Mouse (Mus musculus) skeletal muscle tissue, adult 2 months (tissue): ENCODE measurements at regions not wholly inside any gene's neighbourhood (a gene's known extent, or its start where the extent isn't known, plus 50 kb on each side); places are given as distances from the start of the nearest gene placed in this dataset.

ENCODE experiments used
- DNase-seq: peaks from one replicate; pipeline ENCODE4 v3.0.0-alpha.2; 2012; ENCODE audit warnings: low read depth, low spot score

GRCm38 (mm10) chr16:24215353-24215752 is 178.0 kb upstream of the Lpp start:
- DNase-seq, result no peak

GRCm38 (mm10) chr16:24213577-24213976 is 179.7 kb upstream of the Lpp start:
- DNase-seq, result no peak

- no peak for DNase-seq
These were observed 180.6 kb upstream of the Lpp start for GRCm38 (mm10) chr16:24212702-24213101.

GRCm38 (mm10) chr16:24211588-24211987 is 181.7 kb upstream of the Lpp start:
- DNase-seq, result no peak

GRCm38 (mm10) chr16:24208876-24209275 is 184.4 kb upstream of the Lpp start:
- no peak for DNase-seq

- no peak for DNase-seq
These were observed 185.2 kb upstream of the Lpp start for GRCm38 (mm10) chr16:24208118-24208517.

- no peak for DNase-seq
These were observed 186.3 kb upstream of the Lpp start for GRCm38 (mm10) chr16:24207056-24207455.

GRCm38 (mm10) chr16:24206461-24206861 is 186.8 kb upstream of the Lpp start:
- DNase-seq, result no peak

GRCm38 (mm10) chr16:24205594-24205993 is 187.7 kb upstream of the Lpp start:
- peak; percentile 78 for DNase-seq

GRCm38 (mm10) chr16:24204064-24204730 is 189.1 kb upstream of the Lpp start:
- no peak for DNase-seq

- no peak for DNase-seq
These were observed 190.7 kb upstream of the Lpp start for GRCm38 (mm10) chr16:24202653-24203052.

GRCm38 (mm10) chr16:24201455-24201854 is 191.9 kb upstream of the Lpp start:
- no peak for DNase-seq

GRCm38 (mm10) chr16:24200200-24200599 is 193.1 kb upstream of the Lpp start:
- DNase-seq, result no peak

GRCm38 (mm10) chr16:24199408-24200167 is 193.7 kb upstream of the Lpp start:
- DNase-seq, result peak; percentile 47

GRCm38 (mm10) chr16:24198291-24198690 is 195.0 kb upstream of the Lpp start:
- DNase-seq, result no peak

- DNase-seq, result no peak
These were observed 195.7 kb upstream of the Lpp start for GRCm38 (mm10) chr16:24197618-24198017.

GRCm38 (mm10) chr16:24193945-24194344 is 199.4 kb upstream of the Lpp start:
- peak; percentile 42 for DNase-seq

GRCm38 (mm10) chr16:24193251-24193873 is 199.9 kb upstream of the Lpp start:
- peak; percentile 83 for DNase-seq

- DNase-seq, result no peak
These were observed 201.3 kb upstream of the Lpp start for GRCm38 (mm10) chr16:24192013-24192412.

- DNase-seq, result no peak
These were observed 198.5 kb upstream of the Bcl6 start for GRCm38 (mm10) chr16:24187131-24187530.

GRCm38 (mm10) chr16:24185989-24186388 is 197.3 kb upstream of the Bcl6 start:
- DNase-seq, result no peak

GRCm38 (mm10) chr16:24184846-24185245 is 196.2 kb upstream of the Bcl6 start:
- no peak for DNase-seq

GRCm38 (mm10) chr16:24183216-24183615 is 194.6 kb upstream of the Bcl6 start:
- DNase-seq, result peak; percentile 80
